Mouse (Mus musculus) ovary, postnatal 14 days (tissue): ENCODE data around the gene Wscd1.

Experiments used
- DNase-seq: peaks from one replicate; pipeline ENCODE4 v3.0.0; 2022; ENCODE audit warnings: low spot score

Wscd1 gene

GRCm38 (mm10) chr11:71824971-71825370 lies 75.3 kb downstream of the Wscd1 start:
- DNase-seq: no peak
